Mouse (Mus musculus) ES-E14 (cell line): Measurements from ENCODE around the gene Galp. TPM values are rescaled to one million over a fixed set of nuclear protein-coding genes. Genes with fewer than 3 reads are reported as not detected.
"Not testable (repeated sequence)": the region's sequence is repeated elsewhere in the genome, so short reads cannot be mapped to it uniquely, and the experiment has no call there.

Source experiments
- DNase-seq: peaks from one replicate; pipeline ENCODE4 v3.0.0-alpha.2; 2013; ENCODE audit warnings: low read depth, low spot score
- H3K27ac ChIP-seq: 2 replicates; pipeline ENCODE4 v1.5.1; 2012; ENCODE audit warnings: low read depth, mild to moderate bottlenecking, low read length, moderate library complexity, mixed read lengths; ENCODE audit not compliant: poor library complexity, insufficient read depth, severe bottlenecking
- H3K36me3 ChIP-seq: 2 replicates; pipeline ENCODE4 v1.6.1; 2012; ENCODE audit warnings: mild to moderate bottlenecking, low read length, moderate library complexity, mixed read lengths; ENCODE audit not compliant: control insufficient read depth, poor library complexity, insufficient read depth, severe bottlenecking
- H3K4me1 ChIP-seq, 2 experiments: fragments of 150-350 bp in 1 of 2; sonication (generic) in 1 of 2; 2 replicates each; pipeline ENCODE4 v1.6.1; 2012; ENCODE audit warnings: low read length in 2 of 2, mild to moderate bottlenecking in 1 of 2, mixed read lengths in 1 of 2; ENCODE audit not compliant: control insufficient read depth in 2 of 2, insufficient read depth in 2 of 2, poor library complexity in 1 of 2
- H3K4me3 ChIP-seq, 2 experiments: fragments of 150-350 bp in 1 of 2; sonication (generic) in 1 of 2; 2 replicates each; pipeline ENCODE4 v1.5.1; 2012; ENCODE audit warnings: low read length in 2 of 2, low read depth in 1 of 2, mild to moderate bottlenecking in 1 of 2, mixed read lengths in 1 of 2; ENCODE audit not compliant: insufficient read depth in 1 of 2, poor library complexity in 1 of 2, severe bottlenecking in 1 of 2
- H3K9ac ChIP-seq: 2 replicates; pipeline ENCODE4 v1.6.1; 2012; ENCODE audit warnings: low read depth, mild to moderate bottlenecking, low read length, mixed read lengths; ENCODE audit not compliant: poor library complexity, insufficient read depth, severe bottlenecking
- H3K9me3 ChIP-seq: fragments of 150-350 bp; sonication (generic); 2 replicates; pipeline ENCODE4 v1.6.1; 2012; ENCODE audit warnings: low read depth, mild to moderate bottlenecking, low read length; ENCODE audit not compliant: control insufficient read depth, insufficient read depth
- CHD2 ChIP-seq: IDR thresholded peaks from 2 replicates; pipeline ENCODE4 v1.6.1; 2014; ENCODE audit warnings: mild to moderate bottlenecking, low read depth, low read length, inconsistent platforms
- HCFC1 ChIP-seq: IDR thresholded peaks from 2 replicates; pipeline ENCODE4 v1.6.1; 2012; ENCODE audit warnings: low read length, inconsistent platforms, borderline replicate concordance; ENCODE audit not compliant: insufficient read depth
- MAFK ChIP-seq: IDR thresholded peaks from 2 replicates; pipeline ENCODE4 v1.6.1; 2014; ENCODE audit warnings: mild to moderate bottlenecking, low read depth, low read length, inconsistent platforms; ENCODE audit not compliant: insufficient read depth
- ZC3H11A ChIP-seq: IDR thresholded peaks from 2 replicates; pipeline ENCODE4 v1.6.1; 2012; ENCODE audit warnings: low read depth, mild to moderate bottlenecking, inconsistent platforms, low read length, borderline replicate concordance
- ZNF384 ChIP-seq: IDR thresholded peaks from 2 replicates; pipeline ENCODE4 v1.6.1; 2012; ENCODE audit warnings: low read depth, low read length, inconsistent platforms
- in situ Hi-C, 2 experiments: fragments of 600-800 bp; cut with MboI; formaldehyde crosslinking; loops; one replicate each; pipeline ENCODE4 v1.15.1; 2025; ENCODE audit warnings: low sequenced_read_pairs in 2 of 2, inconsistent platforms in 1 of 2; ENCODE audit not compliant: unreplicated experiment in 2 of 2
- total RNA-seq: library from RNA; depleted of rRNA; stranded (reverse); fragments of 300-350 nt; gene quantifications from 2 replicates; pipeline ENCODE4 v1.2.3, GENCODE M21; 2012

Gene Galp
- total RNA-seq, 1 experiment: not detected

- Histone ChIP-seq H3K9me3 (no peaks in the 10 kb centered on the region), H3K27ac (no peak overlapping the region), H3K9ac (no peak overlapping the region), H3K4me1 (peaks cover 2 to 4% of the 10 kb centered on the region in 2 experiments; a peak in 1 of 4 replicates), H3K36me3 (no peaks in the 10 kb centered on the region; the same call in 1 of the 2 replicates), H3K4me3 (no peak overlapping the region)
- in situ Hi-C loops: no loop called here
- TF ChIP-seq CHD2: no peak
- TF ChIP-seq ZC3H11A: no peak
- TF ChIP-seq MAFK: no peak
- TF ChIP-seq HCFC1: no peak
- no peak for TF ChIP-seq ZNF384
- no peak for DNase-seq
Observed at GRCm38 (mm10) chr7:6254451-6254850, 57.6 kb downstream of the Galp start.

- TF ChIP-seq ZNF384: no peak
- no peak for DNase-seq
- no peak overlapping the region for H3K4me3 ChIP-seq
- no peaks in the 10 kb centered on the region; the same call in 1 of the 2 replicates for H3K36me3 ChIP-seq
- H3K27ac ChIP-seq: peak overlapping the region; percentile 91
- in situ Hi-C loops: no loop called here
- H3K9ac ChIP-seq: no peak overlapping the region
- peaks cover 6% of the 10 kb centered on the region in 2 experiments; a peak in 2 of 4 replicates for H3K4me1 ChIP-seq
- H3K9me3 ChIP-seq: no peaks in the 10 kb centered on the region
Observed at GRCm38 (mm10) chr7:6257386-6257785, 60.5 kb downstream of the Galp start.

GRCm38 (mm10) chr7:6258232-6259220 lies 61.6 kb downstream of the Galp start:
- H3K4me1 ChIP-seq: peaks cover 6% of the 10 kb centered on the region in 2 experiments; a peak in 2 of 4 replicates
- peak overlapping the region; percentile 98 for H3K27ac ChIP-seq
- TF ChIP-seq HCFC1 (no peak), CHD2 (peak; percentile 71), ZC3H11A (no peak), MAFK (no peak), ZNF384 (peak; percentile 98)
- in situ Hi-C loops: no loop called here
- H3K9me3 ChIP-seq: no peaks in the 10 kb centered on the region
- H3K9ac ChIP-seq: peak overlapping the region; percentile 62; the same call in 1 of the 2 replicates
- H3K4me3 ChIP-seq: peak overlapping the region; percentile 27 to 51
- peak; percentile 95 for DNase-seq
- no peaks in the 10 kb centered on the region for H3K36me3 ChIP-seq

- in situ Hi-C loops, H3K4me1 ChIP-seq, DNase-seq, H3K9me3 ChIP-seq, H3K36me3 ChIP-seq, H3K9ac ChIP-seq: not testable (repeated sequence)
- Histone ChIP-seq H3K27ac (peak overlapping the region; percentile 98; the same call in 1 of the 2 replicates), H3K4me3 (peak overlapping the region in 1 of 2 experiments; percentile 51; a peak in 2 of 4 replicates)
Observed at GRCm38 (mm10) chr7:6260004-6260403, 63.1 kb downstream of the Galp start.

GRCm38 (mm10) chr7:6262120-6262519 lies 65.2 kb downstream of the Galp start:
- DNase-seq: no peak
- in situ Hi-C loops: no loop called here
- Histone ChIP-seq H3K4me3 (no peak overlapping the region), H3K27ac (no peak overlapping the region), H3K36me3 (no peaks in the 10 kb centered on the region), H3K9me3 (no peaks in the 10 kb centered on the region), H3K9ac (no peak overlapping the region), H3K4me1 (peaks cover 6 to 12% of the 10 kb centered on the region in 2 experiments; a peak in 3 of 4 replicates)
- TF ChIP-seq ZC3H11A: peak; percentile 76; the same call in 1 of the 2 replicates
- TF ChIP-seq ZNF384: no peak
